Mouse (Mus musculus) hindlimb bud, embryonic 11.5 days (tissue): ENCODE results near the gene Afmid.

Experiments
- DNase-seq: peaks from one replicate; pipeline ENCODE4 v3.0.0-alpha.2; 2012; ENCODE audit warnings: low read depth, low spot score; ENCODE audit errors: extremely low spot score

Gene Afmid

DNA sequence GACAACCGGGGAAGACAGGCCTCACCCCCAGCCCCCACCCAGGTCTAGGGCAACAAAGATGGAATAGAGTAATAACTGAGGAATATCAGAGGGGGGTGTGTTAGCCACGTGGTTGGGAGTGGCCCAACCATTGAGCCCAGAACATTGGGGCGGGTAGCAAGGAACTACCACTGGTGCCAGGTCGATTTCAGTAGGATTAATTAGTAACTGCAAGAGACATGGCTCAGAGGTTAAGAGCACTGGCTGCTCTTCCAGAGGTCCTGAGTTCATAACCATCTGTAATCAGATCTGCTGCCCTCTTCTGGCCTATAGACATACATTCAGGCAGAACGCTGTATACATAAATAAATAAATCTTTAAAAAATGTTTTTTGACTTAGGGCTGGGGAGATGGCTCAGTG lies 20.9 kb downstream of the Afmid start:
- DNase-seq = no peak

GRCm38 (mm10) chr11:117847593-117848215 lies 22.0 kb downstream of the Afmid start:
- DNase-seq = no peak

DNA sequence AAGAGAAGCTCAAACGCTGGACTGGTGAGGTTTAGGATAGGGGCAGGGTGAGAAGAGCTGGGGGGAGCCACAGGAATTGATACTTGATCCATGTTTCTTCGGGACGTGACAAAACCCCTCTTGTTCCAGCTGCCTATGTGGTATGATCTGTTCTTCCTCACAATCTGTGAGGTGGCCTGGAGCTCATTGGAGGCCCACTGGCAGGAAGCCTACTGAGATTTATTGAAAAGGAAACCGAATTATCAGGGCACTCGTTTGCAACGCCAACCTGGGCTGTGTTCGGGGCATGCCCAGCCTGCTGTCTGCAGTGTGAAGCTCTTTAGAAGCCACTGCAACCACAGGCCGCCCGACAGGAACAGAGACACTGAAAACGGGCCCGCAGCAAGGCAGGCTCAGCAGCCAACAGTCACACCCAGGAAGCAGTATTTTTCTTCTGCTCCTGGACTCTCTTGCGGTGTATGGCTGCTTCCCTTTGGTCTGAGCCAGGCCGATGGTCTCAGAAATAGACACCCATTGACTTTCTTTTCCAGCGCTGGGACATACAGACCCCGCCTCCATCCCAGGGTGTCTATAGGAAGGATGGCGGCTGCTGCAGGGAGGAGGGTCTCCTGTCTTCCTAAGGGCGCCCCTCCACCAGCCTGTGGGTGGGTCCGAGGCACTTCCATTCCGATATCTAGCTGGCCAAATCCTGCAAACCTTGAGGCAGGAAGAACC lies 22.7 kb downstream of the Afmid start:
- no peak for DNase-seq

DNA sequence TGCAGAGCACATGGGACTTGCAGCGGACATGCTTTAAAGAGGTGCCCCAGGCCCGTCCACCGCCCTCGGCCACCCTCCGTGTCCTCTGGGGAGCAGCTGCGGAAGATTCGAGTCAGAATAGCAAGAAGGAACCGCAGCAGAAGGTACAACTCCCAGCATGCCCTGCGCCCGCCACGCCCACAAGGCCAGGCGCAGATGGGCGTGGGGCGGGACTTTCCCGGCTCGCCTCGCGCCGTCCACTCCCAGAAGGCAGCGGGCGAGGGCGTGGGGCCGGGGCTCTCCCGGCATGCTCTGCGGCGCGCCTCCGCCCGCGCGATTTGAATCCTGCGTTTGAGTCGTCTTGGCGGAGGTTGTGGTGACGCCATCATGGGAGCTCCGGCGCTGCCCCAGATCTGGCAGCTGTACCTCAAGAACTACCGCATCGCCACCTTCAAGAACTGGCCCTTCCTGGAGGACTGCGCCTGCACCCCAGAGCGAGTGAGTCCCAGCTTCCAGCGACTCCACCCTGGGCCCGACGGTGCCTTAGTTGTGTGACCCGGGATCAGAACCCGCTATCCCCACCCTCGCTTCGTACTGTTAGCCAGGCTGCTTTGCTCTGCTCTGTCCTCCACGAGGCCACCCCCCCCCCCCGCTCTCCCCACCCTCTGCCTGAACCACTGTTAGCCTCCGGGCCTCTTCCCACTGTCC lies 23.4 kb downstream of the Afmid start, which contains the start of gene Birc5:
TSS of gene Birc5 (plus strand) at position 267 of the 687 bp plus-strand sequence.
- no peak for DNase-seq

DNA sequence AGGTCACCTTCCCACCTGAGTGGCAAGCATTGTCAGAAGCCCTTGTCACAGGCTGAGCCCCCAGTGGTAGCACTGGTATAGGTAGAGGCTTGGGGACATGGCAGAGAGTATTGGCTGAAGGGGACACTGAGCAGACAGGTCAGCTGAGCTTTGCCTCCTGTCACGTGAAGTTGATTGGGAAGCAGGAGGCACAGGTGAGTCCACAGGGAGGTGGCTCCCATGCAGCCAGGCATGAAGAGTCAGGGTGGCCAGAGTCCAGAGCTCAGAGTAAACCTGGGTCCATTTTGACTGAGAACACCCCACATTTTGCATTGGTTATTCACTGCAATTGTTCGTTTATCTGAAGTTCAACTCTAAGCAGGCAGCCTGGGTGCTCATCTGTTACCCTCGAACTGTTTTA lies 27.2 kb downstream of the Afmid start:
- no peak for DNase-seq

DNA sequence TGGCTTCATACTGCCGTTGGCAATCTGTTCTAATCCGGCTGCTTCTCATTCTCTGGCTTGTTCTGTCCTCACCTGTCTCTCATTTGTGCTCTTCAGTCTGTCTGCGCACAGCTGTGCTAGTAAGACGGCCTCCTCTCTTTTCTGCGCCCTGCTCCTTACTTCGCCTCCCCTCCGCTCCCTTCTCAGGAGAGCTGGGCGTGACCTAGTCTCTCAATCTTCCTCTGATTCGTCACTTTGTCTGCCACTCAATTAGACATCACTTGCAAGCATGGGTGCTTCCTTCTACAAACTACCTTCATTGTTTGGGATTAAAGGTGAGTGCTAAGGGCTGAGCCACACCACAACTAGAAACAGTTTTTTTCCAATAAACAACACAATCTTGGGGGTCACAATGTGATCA lies 28.5 kb downstream of the Afmid start:
- DNase-seq = no peak

DNA sequence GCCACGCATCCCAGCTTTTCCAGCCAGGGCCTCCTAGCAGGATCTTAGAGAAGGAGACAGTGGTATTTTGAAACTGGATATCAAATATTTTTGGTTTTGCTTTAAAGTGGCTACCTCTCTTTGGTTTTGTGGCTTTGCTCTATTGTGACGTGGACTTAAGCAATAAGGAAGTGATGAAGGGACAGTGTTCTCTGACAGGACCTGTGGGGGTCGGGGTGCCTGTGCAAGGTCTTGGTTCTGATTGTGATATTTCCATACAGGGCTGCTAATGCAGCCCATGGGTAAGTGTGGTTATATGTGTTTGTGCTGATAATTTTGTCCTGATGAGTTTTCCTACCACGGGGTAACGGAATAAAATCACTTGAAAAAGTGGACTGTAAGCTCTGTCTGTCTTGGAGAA lies 29.6 kb downstream of the Afmid start:
- no peak for DNase-seq

- DNase-seq = no peak
Observed at GRCm38 (mm10) chr11:117855975-117856374, 30.3 kb downstream of the Afmid start.

DNA sequence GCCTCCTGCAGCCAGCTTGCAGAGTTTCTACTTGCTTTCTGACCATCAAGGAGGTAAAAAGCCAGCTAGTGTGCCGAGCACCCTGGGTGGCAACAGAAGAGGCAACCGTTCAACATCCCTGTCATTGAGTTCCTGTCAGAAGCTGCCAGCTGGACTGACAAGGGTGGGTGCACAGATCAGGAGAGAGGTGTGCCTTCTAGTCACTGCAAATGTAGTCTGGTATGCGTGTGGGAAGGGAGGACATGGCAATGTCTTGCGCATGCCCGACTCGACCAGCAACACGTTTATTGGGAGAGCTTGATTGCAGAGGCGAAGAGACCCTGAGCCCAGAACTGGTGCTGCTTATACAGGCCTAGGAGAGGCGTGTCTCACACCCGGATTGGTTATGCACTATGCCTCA lies 31.7 kb downstream of the Afmid start:
- DNase-seq = no peak

DNA sequence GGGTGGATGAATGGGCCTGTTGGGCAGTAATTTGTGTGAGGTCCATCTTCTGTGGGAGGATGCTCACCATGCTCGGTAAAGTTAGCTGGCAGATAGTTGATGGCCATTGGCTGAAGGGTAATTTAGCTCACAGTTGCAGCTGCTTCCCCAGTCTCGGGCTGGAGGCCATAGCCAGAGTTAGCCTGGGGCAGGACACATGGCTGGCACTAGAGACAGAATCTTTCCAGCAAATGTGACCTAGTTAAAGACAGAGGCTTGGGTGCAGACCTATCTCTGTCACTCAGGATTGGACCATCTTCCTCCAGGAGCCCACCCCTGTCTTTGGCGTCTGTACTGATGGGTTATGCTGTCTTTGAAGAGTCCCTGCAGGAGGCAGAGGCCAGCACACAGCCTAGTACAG lies 32.7 kb downstream of the Afmid start:
- no peak for DNase-seq

- DNase-seq = no peak
Observed at GRCm38 (mm10) chr11:117860601-117861000, 34.9 kb downstream of the Afmid start, which contains the start of gene Tmem235. TSS of gene Tmem235 (plus strand) at chr11:117860752.

- DNase-seq = no peak
Observed at GRCm38 (mm10) chr11:117863174-117863856, 37.6 kb downstream of the Afmid start.

DNA sequence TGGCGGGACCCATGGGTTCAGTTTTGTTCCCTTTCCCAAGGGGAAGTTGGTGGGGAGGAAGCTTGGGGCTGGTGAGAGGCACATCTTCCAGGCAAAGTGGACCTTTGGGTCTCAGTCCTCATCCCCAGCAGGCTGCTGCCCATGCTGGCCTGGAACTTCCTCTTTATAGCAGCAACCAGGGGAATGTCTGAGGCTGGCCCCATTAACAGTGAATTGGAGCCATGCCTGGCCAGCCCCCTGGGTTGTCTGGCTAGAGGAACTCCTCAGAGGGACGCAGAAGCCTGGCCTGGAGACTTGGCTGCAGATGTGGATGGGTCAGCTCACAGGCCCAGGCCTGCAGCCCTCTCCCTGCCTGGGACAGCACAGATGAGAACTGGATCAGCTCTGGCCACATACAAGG lies 39.1 kb downstream of the Afmid start:
- no peak for DNase-seq

DNA sequence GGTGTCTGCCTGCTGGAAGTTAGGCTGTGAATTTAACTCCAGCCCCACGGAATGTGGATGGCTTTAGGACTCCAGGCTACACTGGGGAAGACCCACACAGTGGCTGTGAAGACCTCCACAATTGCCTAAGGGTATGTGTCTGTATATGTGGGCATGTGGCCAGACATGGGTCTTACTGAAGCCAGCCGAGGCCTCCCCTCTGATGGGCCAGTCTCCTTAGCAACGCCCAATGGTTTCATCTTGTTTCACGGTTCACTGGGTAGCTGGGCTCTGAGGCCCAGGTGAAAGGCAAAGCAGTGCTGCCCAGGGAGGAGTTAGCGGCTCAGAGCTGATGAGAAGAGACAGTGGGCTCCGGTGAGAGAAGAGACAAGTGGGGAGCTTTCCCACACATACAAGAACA lies 40.3 kb downstream of the Afmid start:
- no peak for DNase-seq

DNA sequence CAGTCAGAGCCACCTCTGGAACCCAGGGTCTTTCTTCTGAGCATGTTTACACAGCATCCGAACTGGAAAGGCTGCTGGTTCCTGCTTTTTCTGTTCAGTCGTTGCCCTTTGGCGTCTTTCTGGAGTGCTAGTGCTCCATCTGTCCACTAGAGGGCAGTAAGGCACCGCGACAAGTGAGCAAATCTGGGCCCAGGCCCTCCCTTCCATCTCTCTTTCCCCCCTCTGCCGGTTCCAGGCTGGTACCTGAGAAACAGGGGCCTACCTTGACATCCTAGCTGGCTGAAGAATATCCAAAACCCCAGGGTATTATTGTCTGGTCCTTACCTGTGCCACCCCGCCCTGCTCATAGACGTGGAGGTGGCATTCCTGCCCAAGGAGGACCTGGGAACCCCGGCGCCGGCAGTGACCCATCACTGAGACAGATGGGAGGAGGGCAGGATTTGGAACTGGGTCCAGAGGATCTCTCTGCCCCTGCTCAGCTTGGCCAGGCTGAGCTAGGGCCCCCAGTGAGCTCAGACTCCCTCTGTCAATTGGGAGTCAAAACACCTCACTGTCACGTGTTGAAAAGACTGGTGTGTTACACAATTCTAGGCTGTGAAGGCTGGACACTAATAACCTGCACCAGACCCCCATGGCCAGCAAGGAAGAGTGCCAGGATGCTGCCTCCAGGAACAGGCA lies 45.1 kb downstream of the Afmid start:
- peak; percentile 75 for DNase-seq

DNA sequence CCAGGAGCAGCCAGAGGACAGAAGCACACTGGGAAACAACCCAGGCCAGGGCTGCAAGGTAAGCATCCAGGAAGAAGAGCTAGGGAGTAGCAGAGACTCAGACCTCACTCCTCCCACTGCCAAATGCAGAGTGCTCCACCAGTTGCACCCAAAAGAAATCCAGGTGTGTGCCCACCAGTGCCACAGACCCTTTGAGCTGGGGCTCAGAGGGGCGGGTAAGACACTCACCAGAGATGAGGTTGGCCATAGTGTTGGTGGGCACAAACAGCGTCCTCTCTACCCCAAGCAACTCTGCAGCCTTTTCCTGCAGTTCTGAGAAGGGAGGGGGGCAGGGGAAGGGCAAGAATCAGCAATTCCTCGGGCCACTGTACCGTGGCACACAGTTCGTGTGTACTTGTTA lies 45.7 kb downstream of the Afmid start:
- DNase-seq = no peak

GRCm38 (mm10) chr11:117871911-117872584 lies 46.3 kb downstream of the Afmid start:
- DNase-seq = no peak

- DNase-seq = peak; percentile 68
Observed at GRCm38 (mm10) chr11:117872861-117873608, 47.3 kb downstream of the Afmid start, which contains the start of gene Tha1. TSS of gene Tha1 (minus strand) at chr11:117873481.

DNA sequence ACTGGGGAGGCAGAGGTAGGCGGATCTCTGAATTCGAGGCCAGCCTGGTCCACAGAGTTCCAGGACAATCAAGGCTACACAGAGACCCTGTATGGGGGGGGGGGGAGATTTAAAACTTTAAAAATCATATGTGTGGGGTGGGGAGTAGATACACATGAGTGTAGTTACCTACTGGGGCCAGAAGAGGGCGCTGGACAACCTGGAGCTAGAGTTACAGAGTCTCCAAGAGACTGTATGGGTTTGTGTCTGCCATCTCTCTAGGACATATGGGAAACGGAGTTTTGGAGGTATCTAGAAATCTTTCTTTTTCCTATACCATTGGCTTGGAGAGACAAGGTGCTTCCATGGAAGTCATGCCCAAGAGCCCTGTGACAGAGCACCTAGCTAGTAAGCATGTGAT lies 48.7 kb downstream of the Afmid start:
- no peak for DNase-seq

DNA sequence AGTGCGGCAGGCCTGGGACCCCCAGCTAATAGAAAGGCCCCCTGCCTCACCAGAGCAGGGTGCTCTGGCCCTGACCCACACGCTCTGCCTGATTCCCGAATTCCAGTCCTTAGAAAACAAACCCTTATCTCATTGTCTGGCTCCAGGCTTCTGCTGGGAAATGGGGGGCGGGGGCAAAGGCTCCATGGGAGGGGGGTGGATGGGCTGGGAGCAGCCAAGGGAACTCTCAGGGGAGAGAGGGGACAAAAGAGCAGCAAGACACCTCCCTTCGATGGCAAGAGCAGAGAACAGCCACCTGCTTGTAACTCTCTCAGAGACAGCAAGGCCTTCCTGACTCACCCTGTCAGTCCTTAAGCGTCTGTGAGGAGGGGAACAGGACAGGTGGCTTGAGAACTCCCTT lies 50.0 kb downstream of the Afmid start:
- DNase-seq = no peak
